Mouse (Mus musculus) thymus, postnatal 25 days (tissue): Measurements from ENCODE around the gene Arhgap28.
A peak's percentile ranks its signal among the peaks of the same experiment; 100 is the strongest.
"Not testable (repeated sequence)": the region's sequence is repeated elsewhere in the genome, so short reads cannot be mapped to it uniquely, and the experiment has no call there.

Experiments used
- DNase-seq: peaks from one replicate; pipeline ENCODE4 v3.0.0; 2022

Gene Arhgap28

GRCm38 (mm10) chr17:67866541-67867241 lies 137.2 kb downstream of the Arhgap28 start:
- no peak for DNase-seq

GRCm38 (mm10) chr17:67866026-67866425 lies 137.9 kb downstream of the Arhgap28 start:
- no peak for DNase-seq

- DNase-seq: no peak
Measured at GRCm38 (mm10) chr17:67864912-67865311, 139.0 kb downstream of the Arhgap28 start.

GRCm38 (mm10) chr17:67864363-67864762 lies 139.6 kb downstream of the Arhgap28 start:
- DNase-seq: no peak

- DNase-seq: peak; percentile 7
Measured at GRCm38 (mm10) chr17:67861744-67862535, 142.0 kb downstream of the Arhgap28 start.

GRCm38 (mm10) chr17:67861080-67861630 lies 142.8 kb downstream of the Arhgap28 start:
- DNase-seq: no peak

- DNase-seq: not testable (repeated sequence)
Measured at GRCm38 (mm10) chr17:67841494-67841893, 162.4 kb downstream of the Arhgap28 start.

GRCm38 (mm10) chr17:67838948-67839347 lies 165.0 kb downstream of the Arhgap28 start:
- DNase-seq: no peak

GRCm38 (mm10) chr17:67837351-67838090 lies 166.4 kb downstream of the Arhgap28 start:
- peak; percentile 22 for DNase-seq

- DNase-seq: no peak
Measured at GRCm38 (mm10) chr17:67836146-67836895, 167.6 kb downstream of the Arhgap28 start.

- no peak for DNase-seq
Measured at GRCm38 (mm10) chr17:67827431-67827830, 176.5 kb downstream of the Arhgap28 start.

- no peak for DNase-seq
Measured at GRCm38 (mm10) chr17:67816916-67817315, 187.0 kb downstream of the Arhgap28 start.

GRCm38 (mm10) chr17:67815720-67816119 lies 188.2 kb downstream of the Arhgap28 start:
- no peak for DNase-seq

- DNase-seq: no peak
Measured at GRCm38 (mm10) chr17:67813666-67814065, 190.3 kb downstream of the Arhgap28 start.

- no peak for DNase-seq
Measured at GRCm38 (mm10) chr17:67809171-67809570, 194.7 kb downstream of the Arhgap28 start.
